Mouse (Mus musculus) lung, embryonic 15.5 days (tissue): ENCODE measurements around the gene Mageb3. TPM values are rescaled to one million over a fixed set of nuclear protein-coding genes. Genes with fewer than 3 reads are reported as not detected.

Experiments
- polyA plus RNA-seq: library from polyadenylated mRNA; unstranded; fragments of >200 nt; fragmentation: Nextera tagmentation; extraction: Ambion mirVana; gene quantifications from 2 replicates; pipeline ENCODE4 v1.2.1, GENCODE M21; 2015

The Mageb3 gene
- polyA plus RNA-seq, 1 experiment from 2014 or later, result 0.24 TPM

Other genes with a start within 250 kb of the Mageb3 start
- gene Frmd5, start 149.0 kb downstream of the Mageb3 start, polyA plus RNA-seq, result 3.3 and 4.1 TPM in 2 replicates
- 18.5 and 18.8 TPM in 2 replicates for gene Casc4, start 89.1 kb downstream of the Mageb3 start, polyA plus RNA-seq
- gene Ctdspl2, start 91 bp downstream of the Mageb3 start, polyA plus RNA-seq, result 51.6 and 53.1 TPM in 2 replicates
- 9.9 and 10.7 TPM in 2 replicates for gene Eif3j1, start 72.5 kb upstream of the Mageb3 start, polyA plus RNA-seq
- gene Spg11, start 162.3 kb upstream of the Mageb3 start, polyA plus RNA-seq, result 8.8 and 10.2 TPM in 2 replicates
- gene B2m, start 191.6 kb upstream of the Mageb3 start, polyA plus RNA-seq, result 350 and 374 TPM in 2 replicates
- 0.11 TPM in 1 of 2 replicates, not detected in the other for gene Trim69, start 204.6 kb upstream of the Mageb3 start, polyA plus RNA-seq
- gene Patl2, start 230.1 kb upstream of the Mageb3 start, polyA plus RNA-seq, result not detected in 2 replicates
- not detected in 2 replicates for gene Terb2, start 230.2 kb upstream of the Mageb3 start, polyA plus RNA-seq